Mouse (Mus musculus) frontal cortex, postnatal 14 days (tissue): ENCODE measurements around the gene Ptpn21.
A peak's percentile ranks its signal among the peaks of the same experiment; 100 is the strongest.

Experiments
- DNase-seq, 2 experiments: peaks; one replicate each; pipeline ENCODE4 v3.0.0; 2022; ENCODE audit warnings: low spot score in 2 of 2

Ptpn21 gene

GRCm38 (mm10) chr12:98736951-98737800, at the start of gene Ptpn21:
TSS of gene Ptpn21 (minus strand) at chr12:98737405.
- no peak for DNase-seq

- no peak for DNase-seq
Observed at GRCm38 (mm10) chr12:98784251-98784650, 47.0 kb upstream of the Ptpn21 start.

- peak in 1 of 2 experiments; percentile 36 for DNase-seq
Observed at GRCm38 (mm10) chr12:98779148-98779547, 41.9 kb upstream of the Ptpn21 start.

- no peak for DNase-seq
Observed at GRCm38 (mm10) chr12:98777509-98777908, 40.3 kb upstream of the Ptpn21 start.

- no peak for DNase-seq
Observed at GRCm38 (mm10) chr12:98766241-98766640, 29.0 kb upstream of the Ptpn21 start.

- DNase-seq: no peak
Observed at GRCm38 (mm10) chr12:98759700-98760099, 22.5 kb upstream of the Ptpn21 start.

- no peak for DNase-seq
Observed at GRCm38 (mm10) chr12:98757636-98758035, 20.4 kb upstream of the Ptpn21 start.

- DNase-seq: no peak
Observed at GRCm38 (mm10) chr12:98747380-98747753, 10.2 kb upstream of the Ptpn21 start.

GRCm38 (mm10) chr12:98746746-98747379, 9.7 kb upstream of the Ptpn21 start, which contains the start of gene Zc3h14:
TSS of gene Zc3h14 (plus strand) at chr12:98746964.
- DNase-seq: peak; percentile 79 to 89

- no peak for DNase-seq
Observed at GRCm38 (mm10) chr12:98746131-98746530, 8.9 kb upstream of the Ptpn21 start.

- no peak for DNase-seq
Observed at GRCm38 (mm10) chr12:98745626-98746025, 8.4 kb upstream of the Ptpn21 start.

- no peak for DNase-seq
Observed at GRCm38 (mm10) chr12:98741011-98741501, 3.9 kb upstream of the Ptpn21 start.

- no peak for DNase-seq
Observed at GRCm38 (mm10) chr12:98737801-98738350, 671 bp upstream of the Ptpn21 start.

GRCm38 (mm10) chr12:98734880-98735801, 2.1 kb downstream of the Ptpn21 start:
- no peak for DNase-seq

- peak; percentile 71 to 75 for DNase-seq
Observed at GRCm38 (mm10) chr12:98734246-98734879, 2.8 kb downstream of the Ptpn21 start.

- DNase-seq: no peak
Observed at GRCm38 (mm10) chr12:98733776-98734175, 3.4 kb downstream of the Ptpn21 start.

GRCm38 (mm10) chr12:98733165-98733564, 4.0 kb downstream of the Ptpn21 start:
- no peak for DNase-seq

GRCm38 (mm10) chr12:98730682-98731081, 6.5 kb downstream of the Ptpn21 start:
- no peak for DNase-seq

GRCm38 (mm10) chr12:98727186-98727585, 10.0 kb downstream of the Ptpn21 start:
- no peak for DNase-seq

GRCm38 (mm10) chr12:98726078-98726477, 11.1 kb downstream of the Ptpn21 start:
- DNase-seq: no peak

GRCm38 (mm10) chr12:98724976-98725375, 12.2 kb downstream of the Ptpn21 start:
- no peak for DNase-seq
